Mouse (Mus musculus) gastrocnemius, adult 8-10 months (tissue): ENCODE measurements around the gene Col25a1. TPM values are rescaled to one million over a fixed set of nuclear protein-coding genes. Genes with fewer than 3 reads are reported as not detected.

Experiments used
- DNase-seq, 2 experiments: peaks; one replicate each; pipeline ENCODE4 v3.0.0; 2022; ENCODE audit warnings: low spot score in 2 of 2
- total RNA-seq, 4 experiments: library from RNA; stranded (reverse); gene quantifications; 2 replicates each; pipeline ENCODE4 v1.2.4; 2022

Col25a1 gene
- total RNA-seq, 4 experiments from 2014 or later: 0.05 to 0.13 (median 0.11) TPM

DNA sequence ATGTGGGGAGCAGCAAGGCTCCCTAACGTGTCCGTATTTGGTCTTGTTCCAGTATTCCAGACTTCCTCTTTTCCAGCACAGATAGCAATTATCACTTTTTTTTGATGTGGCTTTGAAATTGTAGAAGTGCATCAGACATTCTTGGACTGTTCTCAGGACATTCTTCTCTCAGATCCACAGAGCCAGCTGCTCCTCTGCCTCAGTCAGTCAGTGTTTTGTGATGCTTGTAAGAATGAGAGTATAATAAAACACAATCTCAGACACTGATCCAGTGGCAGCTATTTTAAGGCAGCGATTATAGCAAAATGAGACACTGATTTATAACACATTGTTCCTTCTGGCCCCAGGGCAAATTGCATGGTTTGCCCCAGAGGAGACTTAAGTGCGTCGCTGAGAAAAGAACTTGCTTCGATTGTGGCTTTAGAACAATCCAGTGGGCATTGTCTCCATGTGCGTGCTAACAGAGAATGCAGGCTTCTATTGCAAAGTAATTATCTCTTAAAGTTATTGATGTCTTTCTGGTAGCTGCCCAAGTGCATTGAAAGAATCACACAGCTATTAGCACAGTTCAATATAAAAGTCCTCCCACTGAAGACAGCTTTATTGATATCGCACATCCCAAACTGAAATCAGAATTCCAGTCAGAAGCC, 111.5 kb downstream of the Col25a1 start:
- DNase-seq: no peak

DNA sequence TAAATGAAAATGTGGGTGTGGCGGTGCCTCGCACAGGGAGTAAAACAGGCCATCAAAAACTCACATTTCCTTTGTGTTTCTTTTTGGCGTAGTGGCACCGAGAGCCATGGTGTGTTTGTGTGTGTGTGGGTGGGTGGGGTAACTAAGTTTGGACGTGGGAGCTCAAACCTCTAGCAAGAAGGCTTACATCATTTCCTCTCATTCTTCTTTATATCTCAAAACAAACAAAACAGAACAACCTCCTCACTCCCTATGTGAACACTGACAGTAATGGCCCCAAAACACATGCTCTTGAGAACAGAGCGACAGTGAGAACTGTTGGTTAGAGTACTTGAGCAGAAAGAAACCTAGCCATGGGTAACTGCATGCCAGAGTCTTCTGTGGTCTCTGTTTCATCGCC, 121.1 kb downstream of the Col25a1 start:
- no peak for DNase-seq

DNA sequence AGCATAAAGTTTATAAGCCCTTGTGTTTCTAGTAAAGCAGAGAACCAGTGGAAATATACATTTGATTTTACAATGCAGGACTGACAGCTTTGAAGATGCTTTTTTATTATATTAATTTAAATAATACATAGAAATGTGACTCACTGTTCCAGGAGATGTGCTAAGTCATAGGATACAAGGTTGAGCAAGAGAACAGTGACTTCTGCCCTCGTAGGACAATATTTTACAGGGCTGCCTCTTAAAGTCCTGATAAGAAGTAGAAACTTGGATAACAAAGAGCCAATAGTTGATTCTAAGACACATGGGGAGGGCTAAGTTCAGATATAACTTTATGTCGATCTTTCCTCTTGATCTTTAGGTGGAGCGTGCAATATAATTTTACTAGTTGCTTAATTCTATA, 124.8 kb downstream of the Col25a1 start:
- no peak for DNase-seq

DNA sequence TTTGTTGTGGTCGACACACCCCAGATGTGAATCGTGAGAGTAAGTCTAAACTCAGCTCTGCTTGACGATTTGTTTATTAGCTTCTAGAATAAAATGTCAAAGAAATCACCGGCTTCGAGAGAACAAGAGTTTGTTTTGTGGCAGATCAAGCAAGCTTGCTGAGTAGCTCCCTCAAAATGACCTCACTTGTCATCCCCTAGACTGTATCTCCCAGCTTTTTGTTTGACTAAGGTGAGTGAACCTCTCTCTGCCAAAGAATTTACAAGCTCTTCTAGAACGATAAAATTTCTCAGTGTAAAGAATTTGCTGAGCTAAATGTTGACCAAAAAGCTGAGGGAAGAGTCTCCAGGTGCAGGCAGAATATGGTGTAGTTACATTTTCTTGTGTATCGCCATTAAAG, 125.3 kb downstream of the Col25a1 start:
- no peak for DNase-seq

DNA sequence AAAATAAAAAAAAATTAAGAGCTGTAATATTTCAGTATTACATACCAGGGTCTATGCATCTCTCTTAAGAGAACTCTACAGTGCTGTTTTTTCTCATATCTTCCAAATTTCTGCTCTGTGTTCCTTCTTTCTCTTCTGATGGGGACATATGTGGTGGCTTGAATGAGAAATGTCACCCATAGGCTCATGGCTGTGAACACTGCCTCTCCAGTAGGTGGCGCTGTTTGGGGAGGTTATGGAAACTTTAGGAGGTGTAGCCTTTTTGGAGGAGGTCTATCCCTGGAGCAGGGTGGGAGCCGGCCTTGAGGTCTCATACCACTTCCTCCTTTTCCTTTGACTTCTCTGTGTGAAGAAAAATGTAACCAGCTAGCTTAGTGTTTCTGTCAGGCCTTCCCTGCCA, 128.4 kb downstream of the Col25a1 start:
- DNase-seq: no peak

DNA sequence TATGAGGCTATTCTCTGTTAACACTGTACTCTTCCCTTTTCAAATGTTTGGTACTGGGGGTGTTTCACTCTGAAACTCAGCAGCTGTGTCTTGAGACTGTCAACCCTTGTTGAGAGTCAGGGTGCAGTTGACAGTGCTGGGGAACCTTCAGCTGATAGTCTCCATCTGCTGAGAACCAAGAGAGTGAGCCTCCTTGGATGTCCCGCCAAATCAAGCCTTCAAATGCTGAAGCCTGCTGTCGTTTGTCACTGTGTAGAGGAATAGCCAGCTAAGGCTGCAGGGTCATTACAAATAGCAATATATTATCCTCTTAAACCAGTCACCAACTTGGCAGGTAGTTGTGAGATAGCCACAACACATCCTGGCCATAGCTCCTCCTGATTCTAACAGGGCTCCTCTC, 129.0 kb downstream of the Col25a1 start:
- DNase-seq: no peak

DNA sequence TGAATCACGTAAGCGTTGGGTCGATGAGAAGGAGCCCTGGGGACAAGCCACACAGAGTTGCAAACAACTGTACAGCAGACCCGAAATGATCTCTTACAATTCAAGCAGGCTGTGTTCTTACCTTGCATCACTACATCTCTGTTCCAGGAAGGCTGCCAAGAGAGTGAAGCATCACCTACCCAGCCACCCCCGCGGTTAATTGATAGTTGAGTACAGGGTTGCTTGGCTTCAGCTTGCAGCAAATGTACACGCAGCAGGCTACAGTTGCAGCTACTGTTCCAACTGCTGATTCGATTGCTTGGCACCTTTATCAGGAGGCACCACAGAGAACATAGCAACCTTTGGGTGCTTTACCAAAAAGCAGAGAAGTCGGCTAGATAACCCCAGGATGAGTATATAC, 133.8 kb downstream of the Col25a1 start:
- DNase-seq: no peak

DNA sequence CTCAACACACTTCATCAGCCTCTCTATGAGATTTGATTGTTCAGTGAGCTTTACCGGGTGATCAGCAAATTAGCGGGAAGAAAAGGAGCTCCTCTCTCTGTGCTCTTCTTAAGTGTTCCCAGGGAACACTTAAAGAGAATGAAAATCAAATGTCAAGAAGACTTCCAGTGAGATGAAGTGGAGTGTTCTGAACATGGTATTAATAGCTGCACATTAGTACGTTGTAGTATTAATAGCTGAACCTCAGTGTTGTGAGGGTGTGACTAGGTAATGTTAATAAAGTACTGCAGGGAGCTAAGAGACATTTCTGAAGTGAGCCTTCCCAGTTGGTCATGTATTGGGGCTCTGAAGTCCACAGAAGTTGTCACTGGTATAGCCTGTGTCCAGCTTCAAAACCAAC, 139.2 kb downstream of the Col25a1 start:
- no peak for DNase-seq

DNA sequence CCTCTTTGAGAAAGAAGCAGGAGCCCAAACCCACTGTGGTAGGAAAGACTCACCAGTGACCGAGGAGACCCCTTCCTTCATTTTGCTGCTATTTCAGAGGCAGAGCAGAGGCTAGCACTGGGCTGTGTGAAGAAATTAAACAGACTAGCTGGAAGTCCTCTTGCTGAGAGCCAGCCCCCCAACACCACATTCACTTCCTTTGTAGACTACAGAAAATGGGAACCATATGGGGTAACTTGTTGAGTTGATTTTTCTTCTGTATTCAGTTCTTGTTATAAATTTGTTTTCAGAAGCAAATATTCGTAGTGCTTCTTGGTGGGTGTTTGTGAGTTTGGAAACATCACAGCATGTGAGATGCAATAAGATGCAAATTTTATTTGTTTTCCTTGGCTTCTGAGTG, 142.6 kb downstream of the Col25a1 start:
- DNase-seq: no peak

DNA sequence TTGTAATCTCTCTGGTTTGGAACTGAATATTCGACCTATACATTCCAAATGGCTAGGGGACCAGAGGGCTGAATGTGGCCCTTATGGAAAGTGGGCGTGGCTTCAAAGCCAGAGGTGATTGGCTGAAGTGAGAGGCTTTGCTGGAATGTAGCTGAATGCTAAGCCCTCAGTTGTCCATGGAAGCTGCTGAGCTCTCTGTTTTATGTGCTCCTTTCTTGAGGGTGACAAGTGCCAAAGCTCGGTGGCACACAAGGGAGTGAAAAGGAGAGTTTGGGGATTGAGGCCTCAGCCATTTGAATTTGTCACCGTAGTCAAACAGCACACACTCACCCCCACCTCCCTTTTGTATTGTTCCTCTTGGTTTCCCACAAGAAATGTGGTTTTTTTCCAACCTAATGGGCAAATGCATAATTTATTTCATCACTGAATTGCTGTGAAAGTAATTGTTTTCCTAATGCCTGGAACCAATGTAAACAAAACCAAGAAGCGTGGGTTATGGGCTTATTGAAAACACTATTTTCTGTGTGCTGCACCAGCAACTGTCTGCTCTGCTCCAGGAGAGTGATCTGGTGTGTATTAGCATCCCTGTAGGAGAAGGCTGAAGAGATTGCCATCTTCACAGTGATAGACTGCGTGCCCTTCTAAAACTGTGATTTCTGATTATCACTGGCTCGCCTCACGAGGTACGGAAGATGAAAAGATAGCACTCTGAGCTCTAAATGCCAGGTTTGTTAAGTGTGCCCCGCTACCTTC, 147.2 kb downstream of the Col25a1 start:
- no peak for DNase-seq

DNA sequence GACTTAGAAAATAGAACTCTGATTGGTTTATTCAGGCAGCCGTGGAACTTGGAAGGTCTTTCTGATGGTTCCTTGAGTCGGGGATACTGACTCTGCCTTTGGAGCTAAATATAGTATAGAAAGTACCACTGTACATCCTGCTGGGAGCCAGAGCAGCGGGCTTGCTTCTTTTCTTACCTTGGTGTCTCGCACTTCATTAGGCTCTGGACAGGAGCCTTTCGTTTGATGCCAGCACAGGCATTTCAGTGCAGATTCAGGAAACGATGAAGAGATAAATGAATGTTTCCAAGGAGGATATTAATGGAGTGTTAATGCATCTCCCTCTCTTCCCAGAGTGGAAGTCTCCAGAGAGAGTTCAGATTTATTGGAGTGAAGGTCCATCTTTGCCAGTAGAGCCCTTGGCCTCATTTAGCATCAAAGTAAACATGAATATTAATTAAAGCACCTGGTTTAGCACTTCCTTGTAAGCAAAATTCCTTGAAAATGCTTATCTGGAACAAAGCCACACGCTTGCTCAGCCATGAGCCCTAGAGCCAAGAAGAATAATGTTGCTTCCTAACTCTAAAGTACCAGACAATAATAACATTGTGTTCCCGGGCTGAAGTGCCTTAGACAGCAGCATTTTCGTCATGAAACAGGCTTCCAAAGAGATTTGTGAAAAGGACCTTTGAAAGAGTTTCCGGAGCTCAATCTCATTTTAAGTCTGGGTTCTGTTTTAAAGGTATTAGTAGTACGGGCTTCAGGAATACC, 151.9 kb downstream of the Col25a1 start:
- no peak for DNase-seq

DNA sequence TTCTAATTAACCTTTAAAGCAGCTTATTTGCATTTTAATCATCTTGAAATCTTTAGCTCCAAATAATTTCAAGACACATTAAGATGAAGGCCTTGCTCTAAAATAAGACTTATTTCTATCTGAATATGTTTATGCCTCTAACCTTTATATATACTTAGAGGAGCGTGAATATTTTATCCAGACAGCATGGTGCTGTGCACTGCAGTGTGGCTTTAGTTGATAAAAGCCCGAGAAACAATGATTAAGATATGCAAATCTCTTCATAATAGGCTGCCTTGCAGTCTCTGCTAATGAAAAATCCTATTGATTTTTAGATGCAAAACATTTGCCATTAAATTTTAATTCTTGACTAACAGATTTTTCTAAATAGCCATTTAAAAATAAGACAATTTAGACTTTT, 156.8 kb downstream of the Col25a1 start:
- DNase-seq: no peak

DNA sequence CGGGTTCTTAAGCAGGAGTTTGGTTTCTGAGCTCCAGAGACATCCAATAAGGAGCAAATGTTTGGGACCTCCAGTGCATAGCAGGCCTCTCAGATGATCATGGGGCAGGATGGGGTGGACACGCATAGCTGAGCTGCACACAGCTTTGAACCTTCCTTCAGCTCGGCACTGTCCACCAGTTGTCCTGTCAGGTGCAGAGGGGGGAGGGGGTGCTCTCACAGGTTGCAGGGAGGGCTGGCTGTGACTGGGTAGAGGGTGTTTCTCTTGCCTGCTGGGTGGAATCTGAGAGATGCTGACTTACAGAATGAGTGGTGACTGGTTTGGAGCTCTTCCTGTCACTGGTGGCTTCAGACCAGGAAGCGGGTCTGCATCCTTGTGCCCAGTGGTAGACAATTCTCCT, 157.5 kb downstream of the Col25a1 start:
- no peak for DNase-seq

DNA sequence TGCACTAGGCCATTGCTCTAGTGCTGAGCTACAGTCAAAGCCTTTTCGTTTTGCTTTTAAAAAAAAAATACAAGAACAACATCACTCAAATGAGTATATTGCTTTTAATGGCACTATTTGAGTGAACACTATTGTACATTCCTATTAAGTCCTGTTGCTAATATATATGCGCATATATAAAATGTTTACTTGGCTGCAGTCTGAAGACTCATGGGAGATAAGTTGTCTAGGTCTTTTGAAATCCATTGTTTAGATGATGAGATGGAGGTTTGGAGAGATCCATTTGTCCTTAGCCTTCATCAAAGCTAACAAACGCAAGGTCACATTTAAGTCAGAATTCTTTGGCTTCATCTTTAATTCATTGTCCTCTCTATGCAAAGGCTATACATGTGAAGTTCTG, 157.9 kb downstream of the Col25a1 start:
- no peak for DNase-seq

DNA sequence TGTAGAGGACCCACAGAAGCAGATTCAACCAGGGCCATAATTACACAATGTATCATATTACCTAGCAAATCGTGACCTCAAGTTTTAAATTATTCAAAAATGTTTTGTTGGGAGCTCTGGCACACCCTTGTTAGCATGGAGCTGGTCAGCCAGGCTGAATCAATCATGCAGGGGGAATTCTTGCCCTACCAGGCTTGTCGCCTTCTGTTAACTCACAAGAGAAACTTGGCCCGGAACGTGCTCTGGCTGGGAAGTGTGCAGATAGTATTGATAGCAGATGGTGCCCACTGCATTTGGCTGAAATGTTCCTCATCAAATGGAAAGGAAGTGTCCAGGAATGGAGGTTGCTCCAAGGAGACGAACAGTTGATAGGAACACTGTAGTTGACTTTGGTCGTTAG, 158.9 kb downstream of the Col25a1 start:
- no peak for DNase-seq

DNA sequence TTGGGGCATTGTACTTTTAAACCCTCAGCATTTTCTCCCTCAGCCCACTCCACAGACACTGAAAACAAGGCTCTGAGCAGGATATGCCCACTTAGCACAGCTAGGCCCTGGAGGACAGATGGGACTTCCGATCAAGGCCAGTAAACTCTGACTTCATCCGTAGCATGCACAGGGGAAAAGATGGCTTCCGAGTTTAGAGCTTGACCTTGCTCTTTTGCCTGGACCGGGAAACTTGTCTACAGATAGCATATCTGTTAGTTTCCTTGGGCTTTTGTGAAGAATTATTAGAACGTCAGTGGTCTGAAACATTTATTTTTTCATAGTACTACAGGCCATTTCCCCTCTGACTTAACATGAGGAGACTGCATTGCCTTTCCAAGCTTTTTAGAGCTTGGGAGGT, 159.4 kb downstream of the Col25a1 start:
- no peak for DNase-seq

DNA sequence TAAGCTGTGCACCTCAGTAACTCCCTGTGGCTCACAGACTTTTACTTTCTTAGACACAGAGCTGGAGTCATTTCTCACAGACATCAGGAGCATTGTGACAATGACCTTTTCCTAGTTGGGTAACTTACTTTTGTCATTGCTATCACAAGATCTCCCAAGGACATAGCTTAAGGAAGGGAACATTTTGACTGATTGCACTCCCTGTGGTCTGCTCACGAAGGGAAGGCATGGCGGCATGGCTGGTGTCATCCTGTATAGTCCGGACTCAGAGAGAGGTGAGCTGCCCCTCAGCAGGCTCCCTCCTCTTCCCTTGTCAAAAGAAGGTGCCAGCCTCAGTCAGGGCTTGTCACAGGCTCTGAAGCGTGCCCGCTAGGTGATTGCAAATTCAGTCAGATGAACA, 160.6 kb downstream of the Col25a1 start:
- DNase-seq: no peak

DNA sequence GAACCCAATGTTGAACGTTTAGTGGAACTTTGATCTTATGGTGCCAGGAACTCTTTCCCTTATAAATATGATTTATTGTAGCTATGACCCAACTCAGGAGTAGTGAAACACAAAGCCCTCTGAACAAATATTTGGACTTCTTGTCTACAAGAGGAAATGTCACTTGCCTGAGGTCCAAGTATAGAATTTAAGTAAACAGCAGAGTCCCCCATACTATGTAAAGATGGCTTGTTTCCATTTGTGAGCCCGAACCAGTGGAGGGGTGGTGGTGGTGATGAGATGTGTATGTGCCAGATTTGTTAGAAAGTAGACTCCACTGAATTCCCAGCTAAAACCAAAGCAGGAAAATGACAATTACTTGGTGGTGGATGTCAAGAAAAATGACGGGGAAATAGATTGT, 169.2 kb downstream of the Col25a1 start:
- DNase-seq: no peak

DNA sequence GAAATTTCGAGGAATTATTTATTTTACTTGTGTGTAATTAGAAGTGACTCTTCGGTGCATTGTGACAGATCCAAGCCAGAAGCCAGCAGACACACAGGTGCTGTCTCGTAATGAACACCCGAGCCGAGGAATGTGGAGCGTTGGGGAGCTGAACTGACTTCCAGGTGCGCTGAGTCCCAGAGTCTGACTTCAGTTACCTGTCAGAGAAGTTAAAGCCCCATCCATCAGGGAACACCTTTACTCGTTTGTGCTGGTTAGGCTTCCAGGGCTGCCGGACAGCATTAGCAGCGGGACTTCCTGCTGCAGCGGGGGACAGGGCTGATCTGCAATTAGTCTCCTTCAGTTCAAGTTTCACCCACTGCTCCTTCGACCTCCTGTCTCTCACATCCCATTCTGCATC, 172.3 kb downstream of the Col25a1 start:
- DNase-seq: no peak

DNA sequence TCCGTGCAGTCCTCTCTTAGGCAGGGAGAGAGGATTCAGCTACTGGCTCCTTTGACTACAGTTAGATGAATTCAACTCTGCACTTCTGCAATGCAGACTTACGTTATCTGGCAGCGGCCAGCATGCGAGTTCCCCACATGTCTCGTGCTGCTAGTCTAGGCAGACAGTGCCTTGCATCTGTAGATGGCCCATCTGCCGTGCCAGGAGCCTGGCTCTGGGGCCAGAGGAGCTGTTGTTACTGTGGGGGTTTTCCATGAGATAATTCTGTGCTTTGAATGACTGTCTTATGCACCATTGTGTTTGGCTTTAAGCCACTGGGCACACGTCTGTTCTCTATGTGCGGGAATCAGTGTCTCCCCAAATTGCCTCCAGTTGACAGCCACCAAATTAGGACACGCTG, 173.5 kb downstream of the Col25a1 start:
- no peak for DNase-seq

DNA sequence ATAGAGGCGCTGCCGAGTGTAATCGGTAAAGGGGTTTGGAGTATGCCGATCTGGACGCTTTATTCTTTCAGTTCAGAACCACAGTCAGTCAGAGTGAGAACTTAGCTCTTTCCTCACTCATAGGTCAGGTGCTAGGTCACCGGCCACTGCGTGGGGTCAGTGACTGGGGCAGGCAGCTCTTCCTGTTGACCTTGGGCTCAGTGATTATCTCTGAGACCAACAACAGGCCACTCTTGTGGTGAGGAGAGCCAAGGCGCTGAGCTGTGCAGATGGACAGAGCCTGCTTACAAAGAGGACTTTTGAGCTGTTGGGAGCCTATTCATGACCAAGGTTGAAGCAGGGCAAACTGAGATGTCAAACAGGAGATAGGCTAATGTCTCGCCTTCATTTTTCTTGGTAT, 174.4 kb downstream of the Col25a1 start:
- no peak for DNase-seq

DNA sequence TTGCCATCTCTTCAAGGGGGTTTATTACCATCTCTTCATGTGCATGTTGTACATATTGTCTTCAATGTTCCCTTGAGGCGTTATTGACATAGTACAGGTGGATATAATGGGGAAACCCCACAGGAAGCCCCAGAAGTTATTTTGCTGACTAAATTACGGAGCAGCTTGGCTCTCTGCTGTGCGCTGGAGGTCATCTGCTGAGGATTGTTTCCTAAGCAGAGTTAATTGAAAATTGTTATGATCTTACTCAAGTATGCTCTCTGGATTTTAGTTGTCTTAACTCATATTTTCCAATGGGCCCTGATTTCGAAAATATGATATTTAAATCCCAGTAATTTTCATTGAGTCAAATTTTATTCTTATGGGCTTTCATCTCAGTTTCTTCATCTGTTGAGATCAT, 178.0 kb downstream of the Col25a1 start:
- DNase-seq: no peak
